Mouse (Mus musculus) heart, adult 2 months (tissue): ENCODE measurements around the gene Frmpd4.

ENCODE experiments used
- CTCF ChIP-seq: fragments of 200-600 bp; IDR thresholded peaks from 2 replicates; pipeline ENCODE4 v1.8.1; 2022; ENCODE audit warnings: antibody characterized with exemption, mild to moderate bottlenecking, moderate library complexity
- EP300 ChIP-seq: fragments of 200-500 bp; IDR thresholded peaks from 2 replicates; pipeline ENCODE4 v1.6.1; 2011; ENCODE audit warnings: low read depth, low read length, control low read depth; ENCODE audit not compliant: insufficient read depth

- no peak for TF ChIP-seq CTCF
- no peak for TF ChIP-seq EP300
Measured at GRCm38 (mm10) chrX:167832543-167832942, 744.5 kb downstream of the Frmpd4 start.
